Mouse (Mus musculus) neural tube, embryonic 12.5 days (tissue): Measurements from ENCODE around the gene Nabp1. TPM values are rescaled to one million over a fixed set of nuclear protein-coding genes. Genes with fewer than 3 reads are reported as not detected.

Source experiments
- ATAC-seq: fragments of 200-750 bp; cut with Nextera tagmentation; 2 replicates; pipeline ENCODE4 v1.8.0; 2017; ENCODE audit warnings: low read depth, mild to moderate bottlenecking, moderate TSS enrichment, moderate library complexity; ENCODE audit not compliant: low FRiP score
- H3K27ac ChIP-seq: fragments of 300-500 bp; sonication (generic); 2 replicates; pipeline ENCODE4 v1.5.1; 2016
- H3K27me3 ChIP-seq: fragments of 300-500 bp; sonication (generic); replicated peaks from 2 replicates; pipeline ENCODE4 v1.6.1; 2016; ENCODE audit warnings: mild to moderate bottlenecking
- H3K36me3 ChIP-seq: fragments of 300-500 bp; sonication (generic); 2 replicates; pipeline ENCODE4 v1.6.1; 2016; ENCODE audit warnings: mild to moderate bottlenecking
- H3K4me1 ChIP-seq: fragments of 300-500 bp; sonication (generic); 2 replicates; pipeline ENCODE4 v1.6.1; 2016
- H3K4me2 ChIP-seq: fragments of 300-500 bp; sonication (generic); replicated peaks from 2 replicates; pipeline ENCODE4 v1.6.1; 2016; ENCODE audit warnings: mild to moderate bottlenecking
- H3K4me3 ChIP-seq: fragments of 300-500 bp; sonication (generic); 2 replicates; pipeline ENCODE4 v1.5.1; 2016
- H3K9ac ChIP-seq: fragments of 300-500 bp; sonication (generic); 2 replicates; pipeline ENCODE4 v1.6.1; 2016; ENCODE audit warnings: mild to moderate bottlenecking
- H3K9me3 ChIP-seq: fragments of 300-500 bp; sonication (generic); 2 replicates; pipeline ENCODE4 v1.6.1; 2016; ENCODE audit warnings: mild to moderate bottlenecking
- WGBS: fragments of 180-500 bp; shearing (Covaris S2); methylation state at CpG from one replicate; pipeline ENCODE4 v1.1.7; 2016; 5-methylcytosine and 5-hydroxymethylcytosine counted together
- polyA plus RNA-seq: library from polyadenylated mRNA; unstranded; fragments of >200 nt; fragmentation: Nextera tagmentation; extraction: Ambion mirVana; gene quantifications from 2 replicates; pipeline ENCODE4 v1.2.1, GENCODE M21; 2016

Nabp1 gene
- polyA plus RNA-seq, 1 experiment from 2014 or later, result 7.0 TPM

- no peaks in the 10 kb centered on the region for H3K36me3 ChIP-seq
- 82% methylated on average over 3 of the region's 3 CpGs for WGBS
- no peak overlapping the region for H3K4me3 ChIP-seq
- H3K27ac ChIP-seq, result no peak overlapping the region
- H3K4me2 ChIP-seq, result no peak overlapping the region
- no peaks in the 10 kb centered on the region for H3K27me3 ChIP-seq
- no peaks in the 10 kb centered on the region for H3K9me3 ChIP-seq
- ATAC-seq, result no peak
- no peak overlapping the region for H3K9ac ChIP-seq
- H3K4me1 ChIP-seq, result no peaks in the 10 kb centered on the region
Measured at GRCm38 (mm10) chr1:51508543-51508942, 30.3 kb upstream of the Nabp1 start.

GRCm38 (mm10) chr1:51507436-51507835, 29.2 kb upstream of the Nabp1 start:
- no peaks in the 10 kb centered on the region for H3K4me1 ChIP-seq
- ATAC-seq, result no peak
- no peaks in the 10 kb centered on the region for H3K27me3 ChIP-seq
- H3K9me3 ChIP-seq, result no peaks in the 10 kb centered on the region
- H3K27ac ChIP-seq, result no peak overlapping the region
- no peak overlapping the region for H3K4me3 ChIP-seq
- H3K9ac ChIP-seq, result no peak overlapping the region
- H3K36me3 ChIP-seq, result no peaks in the 10 kb centered on the region
- WGBS, result 90% methylated on average over 5 of the region's 5 CpGs
- no peak overlapping the region for H3K4me2 ChIP-seq

GRCm38 (mm10) chr1:51506236-51506635, 28.0 kb upstream of the Nabp1 start:
- no peak overlapping the region for H3K4me3 ChIP-seq
- no peaks in the 10 kb centered on the region for H3K36me3 ChIP-seq
- H3K4me1 ChIP-seq, result no peaks in the 10 kb centered on the region
- no peak for ATAC-seq
- 89% methylated on average over 4 of the region's 4 CpGs for WGBS
- H3K27me3 ChIP-seq, result no peaks in the 10 kb centered on the region
- no peak overlapping the region for H3K27ac ChIP-seq
- H3K9me3 ChIP-seq, result no peaks in the 10 kb centered on the region
- H3K9ac ChIP-seq, result no peak overlapping the region
- H3K4me2 ChIP-seq, result no peak overlapping the region

- no peak overlapping the region for H3K9ac ChIP-seq
- H3K4me1 ChIP-seq, result no peaks in the 10 kb centered on the region
- H3K9me3 ChIP-seq, result no peaks in the 10 kb centered on the region
- no peak overlapping the region for H3K4me3 ChIP-seq
- no peak for ATAC-seq
- H3K27me3 ChIP-seq, result no peaks in the 10 kb centered on the region
- 84% methylated on average over 1 of the region's 1 CpGs for WGBS
- no peak overlapping the region for H3K4me2 ChIP-seq
- H3K27ac ChIP-seq, result no peak overlapping the region
- no peaks in the 10 kb centered on the region for H3K36me3 ChIP-seq
Measured at GRCm38 (mm10) chr1:51505632-51506031, 27.4 kb upstream of the Nabp1 start.

GRCm38 (mm10) chr1:51503055-51503454, 24.8 kb upstream of the Nabp1 start:
- 88% methylated on average over 2 of the region's 2 CpGs for WGBS

GRCm38 (mm10) chr1:51502353-51502752, 24.1 kb upstream of the Nabp1 start:
- no peaks in the 10 kb centered on the region for H3K4me1 ChIP-seq
- H3K4me2 ChIP-seq, result no peak overlapping the region
- no peaks in the 10 kb centered on the region for H3K36me3 ChIP-seq
- H3K27ac ChIP-seq, result no peak overlapping the region
- no peak overlapping the region for H3K4me3 ChIP-seq
- no peaks in the 10 kb centered on the region for H3K27me3 ChIP-seq
- WGBS, result 88% methylated on average over 5 of the region's 5 CpGs
- no peak overlapping the region for H3K9ac ChIP-seq
- ATAC-seq, result no peak
- H3K9me3 ChIP-seq, result no peaks in the 10 kb centered on the region

More at GRCm38 (mm10) chr1:51503055-51503454, 24.8 kb upstream of the Nabp1 start:
- no peak for ATAC-seq
- no peaks in the 10 kb centered on the region for H3K27me3 ChIP-seq
- no peaks in the 10 kb centered on the region for H3K4me1 ChIP-seq
- no peak overlapping the region for H3K4me2 ChIP-seq
- no peak overlapping the region for H3K27ac ChIP-seq
- H3K4me3 ChIP-seq, result no peak overlapping the region
- H3K9ac ChIP-seq, result no peak overlapping the region
- no peaks in the 10 kb centered on the region for H3K9me3 ChIP-seq
- no peaks in the 10 kb centered on the region for H3K36me3 ChIP-seq

GRCm38 (mm10) chr1:51501251-51501650, 23.0 kb upstream of the Nabp1 start:
- Histone ChIP-seq H3K27ac (no peak overlapping the region), H3K9ac (no peak overlapping the region), H3K36me3 (no peaks in the 10 kb centered on the region), H3K27me3 (no peaks in the 10 kb centered on the region), H3K4me3 (no peak overlapping the region), H3K4me1 (no peaks in the 10 kb centered on the region), H3K9me3 (no peaks in the 10 kb centered on the region), H3K4me2 (no peak overlapping the region)
- no peak for ATAC-seq
- WGBS, result 86% methylated on average over 12 of the region's 12 CpGs

GRCm38 (mm10) chr1:51498601-51499098, 20.4 kb upstream of the Nabp1 start:
- Histone ChIP-seq H3K9ac (no peak overlapping the region), H3K4me1 (no peaks in the 10 kb centered on the region), H3K4me3 (no peak overlapping the region), H3K9me3 (no peaks in the 10 kb centered on the region), H3K4me2 (no peak overlapping the region), H3K36me3 (no peaks in the 10 kb centered on the region), H3K27ac (no peak overlapping the region), H3K27me3 (no peaks in the 10 kb centered on the region)
- ATAC-seq, result no peak
- 62% methylated on average over 2 of the region's 2 CpGs for WGBS

GRCm38 (mm10) chr1:51496163-51496562, 17.9 kb upstream of the Nabp1 start:
- H3K9me3 ChIP-seq, result no peaks in the 10 kb centered on the region
- no peak overlapping the region for H3K27ac ChIP-seq
- no peak overlapping the region for H3K4me2 ChIP-seq
- WGBS, result 95% methylated on average over 1 of the region's 1 CpGs
- no peaks in the 10 kb centered on the region for H3K4me1 ChIP-seq
- H3K36me3 ChIP-seq, result no peaks in the 10 kb centered on the region
- ATAC-seq, result no peak
- H3K9ac ChIP-seq, result no peak overlapping the region
- no peaks in the 10 kb centered on the region for H3K27me3 ChIP-seq
- H3K4me3 ChIP-seq, result no peak overlapping the region

GRCm38 (mm10) chr1:51493592-51494307, 15.5 kb upstream of the Nabp1 start:
- H3K9me3 ChIP-seq, result no peaks in the 10 kb centered on the region
- H3K27me3 ChIP-seq, result no peaks in the 10 kb centered on the region
- WGBS, result 88% methylated on average over 7 of the region's 7 CpGs
- no peaks in the 10 kb centered on the region for H3K4me1 ChIP-seq
- no peak for ATAC-seq
- no peak overlapping the region for H3K9ac ChIP-seq
- H3K27ac ChIP-seq, result no peak overlapping the region
- no peak overlapping the region for H3K4me3 ChIP-seq
- no peak overlapping the region for H3K4me2 ChIP-seq
- no peaks in the 10 kb centered on the region for H3K36me3 ChIP-seq

GRCm38 (mm10) chr1:51486291-51486690, 8.1 kb upstream of the Nabp1 start:
- no peak for ATAC-seq
- no peak overlapping the region for H3K4me2 ChIP-seq
- no peaks in the 10 kb centered on the region for H3K27me3 ChIP-seq
- H3K4me1 ChIP-seq, result no peaks in the 10 kb centered on the region
- no peak overlapping the region for H3K27ac ChIP-seq
- no peaks in the 10 kb centered on the region for H3K36me3 ChIP-seq
- no peak overlapping the region for H3K9ac ChIP-seq
- H3K9me3 ChIP-seq, result no peaks in the 10 kb centered on the region
- no peak overlapping the region for H3K4me3 ChIP-seq
- WGBS, result 88% methylated on average over 1 of the region's 1 CpGs

GRCm38 (mm10) chr1:51480386-51480785, 2.2 kb upstream of the Nabp1 start:
- Histone ChIP-seq H3K27ac (no peak overlapping the region), H3K9ac (no peak overlapping the region), H3K4me2 (no peak overlapping the region), H3K4me1 (no peaks in the 10 kb centered on the region), H3K27me3 (no peaks in the 10 kb centered on the region), H3K4me3 (no peak overlapping the region), H3K9me3 (no peaks in the 10 kb centered on the region), H3K36me3 (no peaks in the 10 kb centered on the region)
- no peak for ATAC-seq

- no peak for ATAC-seq
- WGBS, result 91% methylated on average over 1 of the region's 1 CpGs
- Histone ChIP-seq H3K36me3 (no peaks in the 10 kb centered on the region), H3K4me1 (no peaks in the 10 kb centered on the region), H3K4me3 (no peak overlapping the region), H3K27me3 (no peaks in the 10 kb centered on the region), H3K9ac (no peak overlapping the region), H3K9me3 (no peaks in the 10 kb centered on the region), H3K4me2 (no peak overlapping the region), H3K27ac (no peak overlapping the region)
Measured at GRCm38 (mm10) chr1:51479691-51480090, 1.5 kb upstream of the Nabp1 start.
